Comparison of ENCODE assay signal across 8 mouse cellular contexts in the genomic region with DNA sequence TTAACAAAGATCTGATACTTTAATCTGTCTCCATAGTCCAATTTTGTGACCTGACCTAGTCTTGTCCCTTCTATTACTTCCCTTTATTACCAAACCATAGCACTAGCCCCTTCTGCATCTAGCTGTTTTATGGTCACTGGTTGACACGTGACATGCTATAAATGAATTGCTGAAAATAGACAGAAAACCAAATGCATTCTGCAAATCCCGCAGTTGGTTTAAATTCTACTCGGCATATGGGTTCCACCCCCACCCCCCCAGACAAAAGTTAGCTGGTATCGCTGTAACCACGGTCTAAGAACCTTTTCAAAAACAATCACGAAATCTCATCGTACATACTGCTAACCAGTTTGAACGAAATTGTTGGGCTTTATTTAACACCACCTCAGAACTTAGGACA. TPM values are rescaled to one million over a fixed set of nuclear protein-coding genes. Genes with fewer than 3 reads are reported as not detected.
DNase-seq lines count a peak whose midpoint lies in the region; ATAC-seq and TF ChIP-seq lines count a peak whose summit lies in the region.

No protein-coding gene starts in this region.

- peak overlapping the region; percentile 98 for H3K4me3 ChIP-seq in lung, postnatal 0 days (ENCODE audit: low read depth, low read length)
- H3K4me3 ChIP-seq in embryonic facial prominence, embryonic 12.5 days: peak overlapping the region; percentile 96
- H3K4me3 ChIP-seq in limb, embryonic 10.5 days: peak overlapping the region; percentile 98

- H3K9me3 ChIP-seq in lung, postnatal 0 days (ENCODE audit: low read length): no peaks in the 10 kb centered on the region
- no peaks in the 10 kb centered on the region for H3K9me3 ChIP-seq in embryonic facial prominence, embryonic 12.5 days
- no peaks in the 10 kb centered on the region for H3K9me3 ChIP-seq in limb, embryonic 10.5 days (replicated peaks)

- no peak for DNase-seq in lung, postnatal 0 days (ENCODE audit: low spot score)
- DNase-seq in lung, postnatal 4 days: no peak
- no peak for DNase-seq in limb, embryonic 10.5 days (ENCODE audit: low spot score)
- peak; percentile 52 for DNase-seq in splenic B cell, adult 2 months (ENCODE audit: low read depth, low spot score)
- DNase-seq in thymus, postnatal 25 days: no peak
- no peak for DNase-seq in frontal cortex, postnatal 14 days (ENCODE audit: low spot score in 2 of 2)
- no peak for DNase-seq in kidney, adult 8-10 months

- peak overlapping the region; percentile 62 for H3K4me2 ChIP-seq in lung, postnatal 0 days (replicated peaks; ENCODE audit: low read depth, low read length)
- H3K4me2 ChIP-seq in embryonic facial prominence, embryonic 12.5 days (replicated peaks): peak overlapping the region; percentile 74

- peak overlapping the region; percentile 94 for H3K27ac ChIP-seq in lung, postnatal 0 days (ENCODE audit: low read length)
- no peak overlapping the region for H3K27ac ChIP-seq in embryonic facial prominence, embryonic 12.5 days
- peak overlapping the region; percentile 93 for H3K27ac ChIP-seq in limb, embryonic 10.5 days

- 1% methylated on average over 8 of the region's 8 CpGs for WGBS in lung, postnatal 0 days
- 8% methylated on average over 8 of the region's 8 CpGs for WGBS in embryonic facial prominence, embryonic 12.5 days
- 9% methylated on average over 8 of the region's 8 CpGs for WGBS in limb, embryonic 10.5 days

- no peak for TF ChIP-seq EP300 in lung, postnatal 0 days (IDR thresholded peaks at IDR 0.05)

- ATAC-seq in lung, postnatal 0 days: no peak
- no peak for ATAC-seq in embryonic facial prominence, embryonic 12.5 days (ENCODE audit: insufficient number of reproducible peaks, insufficient read depth, low FRiP score, low TSS enrichment)

- peaks cover 6% of the 10 kb centered on the region; the same call in 1 of the 2 replicates for H3K4me1 ChIP-seq in lung, postnatal 0 days (ENCODE audit: insufficient read depth, low read depth, low read length)
- peaks cover 17% of the 10 kb centered on the region for H3K4me1 ChIP-seq in embryonic facial prominence, embryonic 12.5 days
- peaks cover 14% of the 10 kb centered on the region; the same call in 1 of the 2 replicates for H3K4me1 ChIP-seq in limb, embryonic 10.5 days

- TF ChIP-seq CTCF in lung, postnatal 0 days (IDR thresholded peaks at IDR 0.05): no peak

- H3K9ac ChIP-seq in lung, postnatal 0 days (replicated peaks; ENCODE audit: low read depth): peak overlapping the region; percentile 93
- peak overlapping the region; percentile 95 for H3K9ac ChIP-seq in embryonic facial prominence, embryonic 12.5 days

- H3K27me3 ChIP-seq in lung, postnatal 0 days (replicated peaks; ENCODE audit: insufficient read depth, low read length): no peaks in the 10 kb centered on the region
- no peaks in the 10 kb centered on the region for H3K27me3 ChIP-seq in embryonic facial prominence, embryonic 12.5 days
- no peaks in the 10 kb centered on the region for H3K27me3 ChIP-seq in limb, embryonic 10.5 days (ENCODE audit: low read depth, poor library complexity, severe bottlenecking)
- H3K27me3 ChIP-seq in splenic B cell, adult 2 months (ENCODE audit: control insufficient read depth, insufficient read depth, low read length, poor library complexity, severe bottlenecking): no peaks in the 10 kb centered on the region

- 0 out of 2 replicates have a peak, but pooled peaks cover 6% of the 10 kb centered on the region for H3K36me3 ChIP-seq in lung, postnatal 0 days (ENCODE audit: insufficient read depth, low read length)
- H3K36me3 ChIP-seq in embryonic facial prominence, embryonic 12.5 days: peaks cover 8% of the 10 kb centered on the region; the same call in 1 of the 2 replicates
- H3K36me3 ChIP-seq in limb, embryonic 10.5 days: peaks cover 15% of the 10 kb centered on the region
- 0 out of 2 replicates have a peak, but pooled peaks cover 5% of the 10 kb centered on the region for H3K36me3 ChIP-seq in splenic B cell, adult 2 months (ENCODE audit: control insufficient read depth, insufficient read depth, low read length, poor library complexity, severe bottlenecking)

RNA-seq across cellular contexts. Expression of a gene that starts 1.0 kb away (rescaled TPM):
- polyA plus RNA-seq in lung, postnatal 0 days (2015; fragmentation: Nextera tagmentation; extraction: Ambion mirVana): 30.8 and 31.1 TPM in 2 replicates
- polyA plus RNA-seq in embryonic facial prominence, embryonic 12.5 days (2016; fragmentation: Nextera tagmentation; extraction: Ambion mirVana): 52.6 and 55.8 TPM in 2 replicates
- 44.8 and 45.2 TPM in 2 replicates for polyA plus RNA-seq in limb, embryonic 10.5 days (2016; fragmentation: Nextera tagmentation; extraction: Ambion mirVana)

RNA-seq across cellular contexts. Expression of a gene that starts 45.8 kb away (rescaled TPM):
- 8.8 and 10.9 TPM in 2 replicates for polyA plus RNA-seq in lung, postnatal 0 days (2015; fragmentation: Nextera tagmentation; extraction: Ambion mirVana)
- polyA plus RNA-seq in embryonic facial prominence, embryonic 12.5 days (2016; fragmentation: Nextera tagmentation; extraction: Ambion mirVana): 253 and 272 TPM in 2 replicates
- 406 and 409 TPM in 2 replicates for polyA plus RNA-seq in limb, embryonic 10.5 days (2016; fragmentation: Nextera tagmentation; extraction: Ambion mirVana)

RNA-seq across cellular contexts. Expression of a gene that starts 56.5 kb away (rescaled TPM):
- polyA plus RNA-seq in lung, postnatal 0 days (2015; fragmentation: Nextera tagmentation; extraction: Ambion mirVana): 2.5 and 2.9 TPM in 2 replicates
- polyA plus RNA-seq in embryonic facial prominence, embryonic 12.5 days (2016; fragmentation: Nextera tagmentation; extraction: Ambion mirVana): 44.3 and 50.3 TPM in 2 replicates
- polyA plus RNA-seq in limb, embryonic 10.5 days (2016; fragmentation: Nextera tagmentation; extraction: Ambion mirVana): 72.3 and 77.8 TPM in 2 replicates

Comparison
In these comparisons a context has a peak if more than half of its experiments do, and no peak if none do; other contexts are left out.
1. RNA of a gene that starts 45.8 kb away (polyA plus RNA-seq): 406 to 409 TPM in limb, embryonic 10.5 days and 253 to 272 TPM in embryonic facial prominence, embryonic 12.5 days; 8.8 to 10.9 TPM in lung, postnatal 0 days; every median in the first group is over 10 times any median in the second.
2. RNA of a gene that starts 56.5 kb away (polyA plus RNA-seq): 72.3 to 77.8 TPM in limb, embryonic 10.5 days and 44.3 to 50.3 TPM in embryonic facial prominence, embryonic 12.5 days; 2.5 to 2.9 TPM in lung, postnatal 0 days; every median in the first group is over 10 times any median in the second.
3. Peak in every context shown above with its lines, with median percentiles within 50 percentile points of each other: H3K4me3 ChIP-seq.